ENCODE assay signal across 15 mouse cellular contexts in genomic region chr8:78549971-78550751, GRCm38 (mm10). TPM values are rescaled to one million over a fixed set of nuclear protein-coding genes. Genes with fewer than 3 reads are reported as not detected.
DNase-seq lines count a peak whose midpoint lies in the region; ATAC-seq and TF ChIP-seq lines count a peak whose summit lies in the region.
"Had no signal": no experiment of that assay in that cellular context is flagged by ENCODE, and none has a peak within 500 bp of the region (broad histone marks: within the 10 kb centered on the region; RNA-seq: fewer than 3 reads in every experiment).

No protein-coding gene starts in this region.

- no peak for TF ChIP-seq CTCF in forebrain, postnatal 0 days (IDR thresholded peaks at IDR 0.05; ENCODE audit: low read depth)

- H3K36me3 ChIP-seq in forebrain, embryonic 12.5 days (replicated peaks) = no peaks in the 10 kb centered on the region; the same call in 1 of the 2 replicates
- H3K36me3 ChIP-seq in forebrain, postnatal 0 days (ENCODE audit: insufficient read depth) = no peaks in the 10 kb centered on the region; the same call in 1 of the 2 replicates
- no peaks in the 10 kb centered on the region for H3K36me3 ChIP-seq in hindbrain, embryonic 13.5 days
- no peaks in the 10 kb centered on the region for H3K36me3 ChIP-seq in midbrain, embryonic 15.5 days (replicated peaks)

- WGBS in forebrain, embryonic 12.5 days = 49% methylated on average over 10 of the region's 10 CpGs
- 41% methylated on average over 10 of the region's 10 CpGs for WGBS in forebrain, postnatal 0 days
- 26% methylated on average over 10 of the region's 10 CpGs for WGBS in hindbrain, embryonic 13.5 days
- 23% methylated on average over 10 of the region's 10 CpGs for WGBS in midbrain, embryonic 15.5 days

- no peaks in the 10 kb centered on the region for H3K9me3 ChIP-seq in forebrain, embryonic 12.5 days
- H3K9me3 ChIP-seq in forebrain, postnatal 0 days (ENCODE audit: low read length) = no peaks in the 10 kb centered on the region
- H3K9me3 ChIP-seq in hindbrain, embryonic 13.5 days = no peaks in the 10 kb centered on the region
- no peaks in the 10 kb centered on the region for H3K9me3 ChIP-seq in midbrain, embryonic 15.5 days
- H3K9me3 ChIP-seq: liver, embryonic 12.5 days had no signal

- no peak overlapping the region for H3K4me3 ChIP-seq in forebrain, embryonic 12.5 days (replicated peaks)
- no peak overlapping the region for H3K4me3 ChIP-seq in forebrain, postnatal 0 days (ENCODE audit: low read depth, low read length)
- no peak overlapping the region for H3K4me3 ChIP-seq in hindbrain, embryonic 13.5 days
- H3K4me3 ChIP-seq in midbrain, embryonic 15.5 days = no peak overlapping the region
- H3K4me3 ChIP-seq: liver, embryonic 12.5 days had no signal

- no peak overlapping the region for H3K9ac ChIP-seq in forebrain, embryonic 12.5 days
- no peak overlapping the region for H3K9ac ChIP-seq in forebrain, postnatal 0 days
- H3K9ac ChIP-seq in hindbrain, embryonic 13.5 days = no peak overlapping the region
- H3K9ac ChIP-seq in midbrain, embryonic 15.5 days = no peak overlapping the region
- H3K9ac ChIP-seq: liver, embryonic 12.5 days had no signal

- peaks cover 17% of the 10 kb centered on the region for H3K4me1 ChIP-seq in forebrain, embryonic 12.5 days
- H3K4me1 ChIP-seq in forebrain, postnatal 0 days (ENCODE audit: insufficient read depth) = no peaks in the 10 kb centered on the region
- H3K4me1 ChIP-seq in hindbrain, embryonic 13.5 days (replicated peaks) = peaks cover 15% of the 10 kb centered on the region
- H3K4me1 ChIP-seq in midbrain, embryonic 15.5 days = peaks cover 16% of the 10 kb centered on the region

- ATAC-seq in forebrain, embryonic 12.5 days (ENCODE audit: low FRiP score) = no peak; the same call in 1 of the 2 replicates
- ATAC-seq in forebrain, postnatal 0 days = no peak
- ATAC-seq in hindbrain, embryonic 13.5 days (ENCODE audit: low FRiP score) = no peak
- peak; percentile 75 for ATAC-seq in midbrain, embryonic 15.5 days (replicated peaks)
- ATAC-seq: intestine, postnatal 0 days; liver, embryonic 12.5 days; lung, postnatal 0 days had no signal

- H3K27me3 ChIP-seq in forebrain, embryonic 12.5 days = no peaks in the 10 kb centered on the region
- H3K27me3 ChIP-seq in forebrain, postnatal 0 days (ENCODE audit: insufficient read depth, low read length) = no peaks in the 10 kb centered on the region
- no peaks in the 10 kb centered on the region for H3K27me3 ChIP-seq in hindbrain, embryonic 13.5 days
- H3K27me3 ChIP-seq in midbrain, embryonic 15.5 days (replicated peaks) = no peaks in the 10 kb centered on the region
- H3K27me3 ChIP-seq: liver, embryonic 12.5 days had no signal

- H3K27ac ChIP-seq in forebrain, embryonic 12.5 days = 0 out of 2 replicates have a peak overlapping the region, but pooled peaks have one; percentile 14
- H3K27ac ChIP-seq in forebrain, postnatal 0 days (ENCODE audit: low read depth, low read length) = no peak overlapping the region
- H3K27ac ChIP-seq in hindbrain, embryonic 13.5 days = peak overlapping the region; percentile 58
- H3K27ac ChIP-seq in midbrain, embryonic 15.5 days = no peak overlapping the region
- H3K27ac ChIP-seq: liver, embryonic 12.5 days had no signal

- DNase-seq in forebrain, postnatal 0 days = no peak
- peak; percentile 78 for DNase-seq in MN1 (ENCODE audit: low spot score)
- DNase-seq in layer of hippocampus, adult 11-12 months (ENCODE audit: low spot score) = no peak
- DNase-seq in left cerebral cortex, adult 11 months (ENCODE audit: low spot score) = no peak
- no peak for DNase-seq in right cerebral cortex, postnatal 10 days (ENCODE audit: low spot score in 2 of 2)
- DNase-seq: adrenal gland, postnatal 25 days; cerebellum, adult 11 months; gastrocnemius, postnatal 10 days; thymus, adult 18-20 months had no signal

- H3K4me2 ChIP-seq in forebrain, embryonic 12.5 days = no peak overlapping the region
- H3K4me2 ChIP-seq in forebrain, postnatal 0 days (ENCODE audit: low read depth) = no peak overlapping the region
- no peak overlapping the region for H3K4me2 ChIP-seq in hindbrain, embryonic 13.5 days
- H3K4me2 ChIP-seq in midbrain, embryonic 15.5 days = no peak overlapping the region
- H3K4me2 ChIP-seq: liver, embryonic 12.5 days had no signal

RNA-seq across cellular contexts. Expression of gene Slc10a7, which starts 41.0 kb away (rescaled TPM):
- polyA plus RNA-seq in forebrain, embryonic 12.5 days (2016; fragmentation: Nextera tagmentation; extraction: Ambion mirVana) = 11.2 and 11.6 TPM in 2 replicates
- 7.8 and 11.8 TPM in 2 replicates for total RNA-seq in forebrain, postnatal 0 days (2014; rRNA removed)
- 4.1 and 5.7 TPM in 2 replicates for polyA plus RNA-seq in forebrain, postnatal 0 days (2015; fragmentation: Nextera tagmentation; extraction: Ambion mirVana)
- polyA plus RNA-seq in hindbrain, embryonic 13.5 days (2015; fragmentation: Nextera tagmentation; extraction: Ambion mirVana) = 10.6 and 10.7 TPM in 2 replicates
- 11.9 and 12.7 TPM in 2 replicates for polyA plus RNA-seq in midbrain, embryonic 15.5 days (2015; fragmentation: Nextera tagmentation; extraction: Ambion mirVana)

RNA-seq across cellular contexts. Expression of gene Rbmxl1, which starts 41.5 kb away (rescaled TPM):
- polyA plus RNA-seq in forebrain, embryonic 12.5 days (2016; fragmentation: Nextera tagmentation; extraction: Ambion mirVana) = 345 and 356 TPM in 2 replicates
- 95.6 and 111 TPM in 2 replicates for total RNA-seq in forebrain, postnatal 0 days (2014; rRNA removed)
- polyA plus RNA-seq in forebrain, postnatal 0 days (2015; fragmentation: Nextera tagmentation; extraction: Ambion mirVana) = 159 and 163 TPM in 2 replicates
- polyA plus RNA-seq in hindbrain, embryonic 13.5 days (2015; fragmentation: Nextera tagmentation; extraction: Ambion mirVana) = 226 and 230 TPM in 2 replicates
- polyA plus RNA-seq in midbrain, embryonic 15.5 days (2015; fragmentation: Nextera tagmentation; extraction: Ambion mirVana) = 199 and 201 TPM in 2 replicates

Comparison
In these comparisons a context has a peak if more than half of its experiments do, and no peak if none do; other contexts are left out.
1. H3K27ac ChIP-seq: peak in forebrain, embryonic 12.5 days (single experiment) and hindbrain, embryonic 13.5 days (single experiment); none in forebrain, postnatal 0 days (single experiment) and midbrain, embryonic 15.5 days (single experiment).